Mouse (Mus musculus) myocyte (in vitro differentiated cells): Measurements from ENCODE around the gene Pdia4. TPM values are rescaled to one million over a fixed set of nuclear protein-coding genes. Genes with fewer than 3 reads are reported as not detected.

Source experiments
- H3K27me3 ChIP-seq: one replicate; pipeline ENCODE4 v1.6.1; 2011; ENCODE audit not compliant: control insufficient read depth, insufficient read depth, insufficient read length
- H3K36me3 ChIP-seq: one replicate; pipeline ENCODE4 v1.6.1; 2011; ENCODE audit not compliant: control insufficient read depth, insufficient read depth
- H3K4me2 ChIP-seq: one replicate; pipeline ENCODE4 v1.6.1; 2011; ENCODE audit warnings: low read depth, control low read depth
- H3K4me3 ChIP-seq: one replicate; pipeline ENCODE4 v1.5.1; 2011; ENCODE audit warnings: mild to moderate bottlenecking, control low read depth, moderate library complexity
- H3K79me2 ChIP-seq: one replicate; pipeline ENCODE4 v1.6.1; 2011; ENCODE audit not compliant: control insufficient read depth, insufficient read depth
- H3ac ChIP-seq: one replicate; pipeline ENCODE4 v1.6.1; 2011; ENCODE audit not compliant: control insufficient read depth, insufficient read length
- CEBPB ChIP-seq: IDR thresholded peaks from 2 replicates; pipeline ENCODE4 v1.6.1; 2011; ENCODE audit warnings: mild to moderate bottlenecking, moderate library complexity; ENCODE audit not compliant: poor library complexity, insufficient read depth, severe bottlenecking
- E2F4 ChIP-seq: IDR thresholded peaks from one replicate; pipeline ENCODE4 v1.6.1; 2011; ENCODE audit warnings: mild to moderate bottlenecking, control low read depth, moderate library complexity; ENCODE audit not compliant: insufficient read depth
- MAX ChIP-seq: IDR thresholded peaks from one replicate; pipeline ENCODE4 v1.6.1; 2011; ENCODE audit warnings: low read depth, mild to moderate bottlenecking, control low read depth
- MYOD1 ChIP-seq, 3 experiments: IDR thresholded peaks; one replicate each; pipeline ENCODE4 v1.6.1; 2011; ENCODE audit warnings: control low read depth in 2 of 3, low read depth in 2 of 3, mild to moderate bottlenecking in 2 of 3, moderate library complexity in 1 of 3; ENCODE audit not compliant: insufficient read length in 2 of 3, control insufficient read depth in 1 of 3
- MYOG ChIP-seq, 3 experiments: IDR thresholded peaks; one replicate each; pipeline ENCODE4 v1.6.1; 2011; ENCODE audit warnings: control low read depth in 2 of 3, low read depth in 2 of 3, mild to moderate bottlenecking in 2 of 3; ENCODE audit not compliant: insufficient read length in 2 of 3, control insufficient read depth in 1 of 3, insufficient read depth in 1 of 3
- POLR2A ChIP-seq: IDR thresholded peaks from one replicate; pipeline ENCODE4 v1.6.1; 2011; ENCODE audit warnings: low read depth, mild to moderate bottlenecking, control low read depth, moderate library complexity; ENCODE audit not compliant: insufficient read length
- POLR2AphosphoS2 ChIP-seq: IDR thresholded peaks from one replicate; pipeline ENCODE4 v1.6.1; 2011; ENCODE audit warnings: low read depth, control low read depth; ENCODE audit not compliant: insufficient read length
- REST ChIP-seq: IDR thresholded peaks from one replicate; pipeline ENCODE4 v1.6.1; 2011; ENCODE audit warnings: mild to moderate bottlenecking, control low read depth, moderate library complexity; ENCODE audit not compliant: insufficient read depth, insufficient read length
- SRF ChIP-seq: IDR thresholded peaks from one replicate; pipeline ENCODE4 v1.6.1; 2011; ENCODE audit warnings: low read depth; ENCODE audit not compliant: control insufficient read depth, insufficient read length
- TCF12 ChIP-seq: IDR thresholded peaks from one replicate; pipeline ENCODE4 v1.6.1; 2011; ENCODE audit warnings: mild to moderate bottlenecking, control low read depth; ENCODE audit not compliant: poor library complexity, insufficient read depth, severe bottlenecking
- TCF3 ChIP-seq: IDR thresholded peaks from one replicate; pipeline ENCODE4 v1.6.1; 2011; ENCODE audit warnings: low read depth, control low read depth; ENCODE audit not compliant: insufficient read length
- USF1 ChIP-seq: IDR thresholded peaks from one replicate; pipeline ENCODE4 v1.6.1; 2011; ENCODE audit warnings: low read depth, mild to moderate bottlenecking, control low read depth, moderate library complexity
- polyA plus RNA-seq: library from polyadenylated mRNA; unstranded; fragments of >200 nt; fragmentation: generic; extraction: Trizol; gene quantifications from one replicate; pipeline ENCODE4 v1.2.1, GENCODE M21; 2012; ENCODE audit warnings: missing spikeins

Gene Pdia4
- polyA plus RNA-seq, 1 experiment: 49.3 TPM

- TF ChIP-seq E2F4 (no peak), USF1 (no peak), TCF12 (no peak), MAX (no peak)
- no peak overlapping the region for H3K4me3 ChIP-seq
- H3K27me3 ChIP-seq: no peaks in the 10 kb centered on the region
- H3K36me3 ChIP-seq: no peaks in the 10 kb centered on the region
- H3K4me2 ChIP-seq: no peak overlapping the region
- H3ac ChIP-seq: no peak overlapping the region
- H3K79me2 ChIP-seq: no peaks in the 10 kb centered on the region
Observed at GRCm38 (mm10) chr6:47824241-47824640, 11.0 kb upstream of the Pdia4 start.

- H3K4me2 ChIP-seq: no peak overlapping the region
- H3K36me3 ChIP-seq: no peaks in the 10 kb centered on the region
- H3ac ChIP-seq: no peak overlapping the region
- no peaks in the 10 kb centered on the region for H3K79me2 ChIP-seq
- no peak overlapping the region for H3K4me3 ChIP-seq
- no peak for TF ChIP-seq REST
- no peak for TF ChIP-seq MYOD1 (IDR thresholded peaks at IDR 0.05; ENCODE audit: control insufficient read depth in 1 of 3, insufficient read length in 2 of 3, low read depth in 2 of 3)
- no peak for TF ChIP-seq SRF
- TF ChIP-seq POLR2AphosphoS2: no peak
- TF ChIP-seq TCF12: no peak
- TF ChIP-seq POLR2A: no peak
- no peaks in the 10 kb centered on the region for H3K27me3 ChIP-seq
Observed at GRCm38 (mm10) chr6:47821776-47822175, 8.5 kb upstream of the Pdia4 start.

DNA sequence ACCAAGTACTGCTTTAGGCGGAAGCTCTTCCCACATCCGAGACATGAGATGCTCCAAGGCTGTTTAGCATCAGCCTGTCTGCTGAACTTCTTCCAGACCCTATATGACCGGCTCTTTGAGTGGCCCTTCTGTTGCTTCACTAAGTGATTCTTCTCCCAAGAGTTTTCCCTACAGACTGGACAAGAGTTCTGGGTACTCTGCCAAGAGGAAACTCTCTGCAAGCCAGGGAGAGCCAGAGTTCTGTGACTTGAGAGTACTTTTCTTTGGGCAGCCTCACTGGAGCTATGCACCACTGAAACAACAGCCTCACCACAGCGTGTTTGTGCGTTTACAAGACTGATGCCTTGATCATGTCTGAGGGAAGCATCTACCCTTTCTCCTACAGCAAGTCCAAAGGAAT lies 8.0 kb upstream of the Pdia4 start:
- Histone ChIP-seq H3K4me2 (no peak overlapping the region), H3K36me3 (no peaks in the 10 kb centered on the region), H3K27me3 (no peaks in the 10 kb centered on the region)

DNA sequence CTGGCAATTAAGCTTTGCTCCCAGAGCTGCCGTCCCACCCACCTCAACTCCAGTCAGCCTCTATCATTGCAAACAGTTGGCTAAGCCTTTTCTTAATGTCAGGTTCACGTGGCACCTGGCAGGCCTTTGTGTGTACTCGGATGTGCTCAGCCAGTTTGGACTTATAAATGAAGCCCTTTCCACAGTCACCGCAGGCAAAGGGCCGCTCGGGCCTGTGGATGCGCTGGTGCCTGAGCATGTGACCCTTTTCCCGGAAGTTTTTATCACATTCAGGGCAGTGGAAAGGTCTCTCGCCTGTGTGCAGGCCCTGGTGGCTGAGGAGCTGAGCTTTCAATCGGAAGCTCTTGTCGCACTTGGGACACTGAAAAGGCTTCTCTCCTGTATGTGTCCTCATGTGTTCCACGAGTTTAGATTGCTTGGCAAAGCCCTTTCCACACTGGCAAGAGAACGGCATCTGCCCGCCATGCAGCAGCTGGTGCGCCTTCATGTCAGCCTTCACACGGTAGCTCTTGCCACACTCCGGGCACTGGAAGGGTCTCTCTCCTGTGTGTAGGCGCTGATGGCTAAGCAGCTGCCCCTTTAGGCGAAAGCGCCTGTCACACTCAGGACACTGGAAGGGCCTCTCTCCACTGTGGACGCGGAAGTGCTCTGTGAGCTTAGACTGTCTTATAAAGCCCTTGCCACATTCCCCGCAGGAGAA lies 6.5 kb upstream of the Pdia4 start:
- Histone ChIP-seq H3K79me2 (no peaks in the 10 kb centered on the region), H3K4me2 (no peak overlapping the region), H3K4me3 (no peak overlapping the region), H3K36me3 (no peaks in the 10 kb centered on the region), H3ac (no peak overlapping the region), H3K27me3 (no peaks in the 10 kb centered on the region)
- TF ChIP-seq POLR2A (no peak), POLR2AphosphoS2 (no peak), SRF (no peak), REST (no peak), MYOG (IDR thresholded peaks at IDR 0.05; ENCODE audit: control insufficient read depth in 1 of 3, insufficient read depth in 1 of 3, insufficient read length in 2 of 3, low read depth in 2 of 3) (no peak), TCF3 (no peak), TCF12 (no peak), MYOD1 (IDR thresholded peaks at IDR 0.05; ENCODE audit: control insufficient read depth in 1 of 3, insufficient read length in 2 of 3, low read depth in 2 of 3) (no peak)

More for the DNA sequence above, 8.0 kb upstream of the Pdia4 start:
- Histone ChIP-seq H3K4me3 (no peak overlapping the region), H3K79me2 (no peaks in the 10 kb centered on the region), H3ac (no peak overlapping the region)
- TF ChIP-seq TCF3 (no peak), TCF12 (no peak), E2F4 (no peak), MYOG (IDR thresholded peaks at IDR 0.05; ENCODE audit: control insufficient read depth in 1 of 3, insufficient read depth in 1 of 3, insufficient read length in 2 of 3, low read depth in 2 of 3) (no peak), MYOD1 (IDR thresholded peaks at IDR 0.05; ENCODE audit: control insufficient read depth in 1 of 3, insufficient read length in 2 of 3, low read depth in 2 of 3) (no peak), POLR2A (no peak), MAX (no peak), POLR2AphosphoS2 (no peak), REST (no peak), USF1 (no peak), CEBPB (no peak), SRF (no peak)

DNA sequence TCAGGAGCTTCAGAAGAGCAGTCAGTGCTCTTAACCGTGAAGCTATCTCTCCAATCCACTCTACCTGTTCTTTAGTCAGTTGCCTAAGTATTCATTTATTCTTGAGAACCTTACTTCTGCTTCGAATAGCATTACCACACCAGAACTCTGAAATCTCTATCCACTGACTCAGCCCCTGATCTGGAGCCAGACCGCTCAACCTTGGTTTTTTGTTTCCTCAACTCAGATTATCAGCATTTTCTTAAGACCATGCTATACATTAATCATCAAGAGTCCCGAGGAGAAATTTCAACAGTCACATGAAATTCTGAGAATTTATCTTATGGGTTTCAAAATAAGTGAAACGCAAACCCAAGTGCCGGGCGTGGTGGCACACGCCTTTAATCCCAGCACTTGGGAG lies 5.5 kb upstream of the Pdia4 start:
- H3K36me3 ChIP-seq: no peaks in the 10 kb centered on the region
- no peak overlapping the region for H3K4me2 ChIP-seq

More for the DNA sequence above, 5.5 kb upstream of the Pdia4 start:
- TF ChIP-seq TCF12 (no peak), MYOG (IDR thresholded peaks at IDR 0.05; ENCODE audit: control insufficient read depth in 1 of 3, insufficient read depth in 1 of 3, insufficient read length in 2 of 3, low read depth in 2 of 3) (no peak), MYOD1 (IDR thresholded peaks at IDR 0.05; ENCODE audit: control insufficient read depth in 1 of 3, insufficient read length in 2 of 3, low read depth in 2 of 3) (no peak), SRF (no peak), E2F4 (no peak), POLR2AphosphoS2 (no peak)
- H3K79me2 ChIP-seq: no peaks in the 10 kb centered on the region
- H3K4me3 ChIP-seq: no peak overlapping the region
- H3ac ChIP-seq: no peak overlapping the region
- H3K27me3 ChIP-seq: no peaks in the 10 kb centered on the region
